Comparison of ENCODE assay signal across 8 mouse cellular contexts in the genomic region with DNA sequence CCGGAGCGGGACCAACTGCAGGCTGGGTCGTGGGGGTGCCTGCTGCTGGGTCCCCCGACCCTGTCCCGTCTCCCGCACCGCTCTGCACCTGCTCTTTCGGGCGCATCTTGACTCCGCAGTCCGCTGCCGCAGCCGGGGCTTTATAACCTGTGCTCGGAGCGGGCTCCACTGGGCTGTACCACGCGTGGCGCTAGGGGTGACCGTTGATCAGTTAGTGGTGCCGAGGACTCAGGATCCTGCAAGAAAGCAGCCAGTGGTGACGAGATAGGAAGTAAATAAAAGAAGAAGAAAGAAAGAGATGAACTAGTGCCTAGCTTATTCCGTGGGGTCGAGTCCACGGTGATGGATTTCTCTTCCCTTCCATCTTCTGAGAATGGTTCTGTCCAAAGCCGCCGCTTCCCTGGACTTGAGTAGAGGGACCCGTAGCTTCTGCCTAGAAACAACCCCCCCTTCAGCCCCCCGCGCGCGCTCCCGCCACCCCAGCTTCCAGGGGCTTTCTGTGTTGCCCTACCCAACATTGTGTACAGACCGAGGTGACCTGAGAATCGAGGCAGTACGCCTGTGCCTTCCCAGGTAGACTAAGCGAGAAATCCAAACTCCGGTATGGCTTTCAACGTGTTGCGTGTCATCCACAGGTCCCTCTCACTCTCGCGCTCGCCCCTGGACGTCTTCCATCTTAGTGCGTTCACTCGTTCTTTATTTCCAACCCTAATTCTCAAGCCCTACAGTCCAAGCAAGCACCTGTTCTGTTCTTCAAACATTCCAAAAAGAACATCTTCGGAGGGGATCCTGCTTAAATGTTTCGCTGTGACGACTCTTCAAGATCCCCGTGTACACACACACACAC. TPM values are rescaled to one million over a fixed set of nuclear protein-coding genes. Genes with fewer than 3 reads are reported as not detected.
A peak's percentile ranks its signal among the peaks of the same experiment; 100 is the strongest.
DNase-seq lines count a peak whose midpoint lies in the region; ATAC-seq lines count a peak whose summit lies in the region.

A gene (minus strand): TSS at position 157 of the 847 bp plus-strand sequence.

- peaks cover 28% of the 10 kb centered on the region for H3K27me3 ChIP-seq in intestine, embryonic 16.5 days (replicated peaks; ENCODE audit: control insufficient read depth, insufficient read depth, low read length)

- H3K4me2 ChIP-seq in intestine, embryonic 16.5 days (ENCODE audit: low read depth, low read length): peak within 1 kb of the TSS; percentile 100

- intact Hi-C loops in left cerebral cortex, postnatal 4 days (cut with DNase I): no loop called here

- peak within 1 kb of the TSS; percentile 74 for H3K4me3 ChIP-seq in intestine, embryonic 16.5 days (ENCODE audit: low read length)

- WGBS in intestine, embryonic 16.5 days: under 1% methylated on average over 49 of the region's 49 CpGs

- ATAC-seq in intestine, embryonic 16.5 days: peak; percentile 79
- no peak for ATAC-seq in erythroid progenitor cell, adult 5-6 weeks (replicated peaks; ENCODE audit: low FRiP score, poor library complexity, severe bottlenecking)

- H3K9ac ChIP-seq in intestine, embryonic 16.5 days (ENCODE audit: low read depth, low read length): peak within 1 kb of the TSS; percentile 65

- peak; percentile 86 for DNase-seq in adrenal gland, adult 2 months
- peak; percentile 85 for DNase-seq in embryo, embryonic 10 days (ENCODE audit: low spot score)
- DNase-seq in gonadal fat pad, adult 2 months (ENCODE audit: low read depth): no peak
- peak; percentile 85 for DNase-seq in left cerebral cortex, postnatal 4 days
- peak; percentile 84 for DNase-seq in mesoderm, embryonic 11.5 days (ENCODE audit: low read depth, low spot score)
- DNase-seq in right cerebral cortex, postnatal 14 days: peak; percentile 76

- no peaks in the 10 kb centered on the region for H3K9me3 ChIP-seq in intestine, embryonic 16.5 days (ENCODE audit: control insufficient read depth, low read length)

- peaks cover 8% of the 10 kb centered on the region; the same call in 1 of the 2 replicates for H3K4me1 ChIP-seq in intestine, embryonic 16.5 days (ENCODE audit: control insufficient read depth, insufficient read depth, low read length)

- no peaks in the 10 kb centered on the region for H3K36me3 ChIP-seq in intestine, embryonic 16.5 days (ENCODE audit: control insufficient read depth, insufficient read depth, low read length)

- no peak within 1 kb of the TSS for H3K27ac ChIP-seq in intestine, embryonic 16.5 days (ENCODE audit: low read length)

RNA-seq across cellular contexts. Expression of the gene that starts here (rescaled TPM):
- 10 to 100 TPM; 34.6 to 62.1 TPM for total RNA-seq in adrenal gland, adult 2 months (2021)
- polyA plus RNA-seq in adrenal gland, adult 2 months (2012; rRNA removed): 28.5 and 32.8 TPM in 2 replicates
- polyA plus RNA-seq in gonadal fat pad, adult 2 months (2012; rRNA removed): 27.5 and 36.4 TPM in 2 replicates
- 12.6 and 13.5 TPM in 2 replicates for polyA plus RNA-seq in intestine, embryonic 16.5 days (2015; fragmentation: Nextera tagmentation; extraction: Ambion mirVana)
- 100 to 1,000 TPM in 1 of 2 experiments, 10 to 100 TPM in 1; 43.8 to 116 TPM for total RNA-seq in left cerebral cortex, postnatal 4 days (2021)
- not detected in 2 replicates for total RNA-seq in erythroid progenitor cell, adult 5-6 weeks (2015; ENCODE audit: low replicate concordance)
- total RNA-seq in erythroid progenitor cell, adult 5-6 weeks (2017; ENCODE audit: low replicate concordance): 0.13 TPM in 1 of 2 replicates, not detected in the other

Comparison
In these comparisons a context has a peak if more than half of its experiments do, and no peak if none do; other contexts are left out.
1. RNA of the gene that starts here (total RNA-seq): 43.8 to 116 TPM in left cerebral cortex, postnatal 4 days and 34.6 to 62.1 TPM in adrenal gland, adult 2 months; 0.13 TPM in erythroid progenitor cell, adult 5-6 weeks; every median in the first group is over 10 times any median in the second.